Mouse (Mus musculus): ENCODE data around the gene Tor4a. TPM values are rescaled to one million over a fixed set of nuclear protein-coding genes. Genes with fewer than 3 reads are reported as not detected.

The Tor4a gene
- total and polyA plus RNA-seq, 3 experiments, result 12.6 to 20.4 (median 15.3) TPM

- H3K4me3 ChIP-seq (replicated peaks in 1 of 3; ENCODE audit: low read depth in 2 of 3, low read length in 2 of 3, poor library complexity in 1 of 3), result peak overlapping the region; percentile 29 to 49 (median 44)
- no peaks in the 10 kb centered on the region for H3K9me3 ChIP-seq (replicated peaks; ENCODE audit: low read length)
- peak overlapping the region; percentile 3; the same call in 1 of the 2 replicates for H3K9ac ChIP-seq (ENCODE audit: insufficient read depth, low read depth)
- dilution Hi-C loops (cut with MboI; ENCODE audit: extremely low pct_ligation_motif_present, extremely low pct_unique_long_range_greater_than_20kb, low sequenced_read_pairs) (no loop called here), in situ Hi-C loops (cut with MboI; ENCODE audit: low pct_ligation_motif_present, low pct_unique_long_range_greater_than_20kb, low sequenced_read_pairs) (no loop called here)
- H3K79me2 ChIP-seq (replicated peaks; ENCODE audit: control insufficient read depth, extremely low read depth, insufficient read depth, poor library complexity, severe bottlenecking), result no peaks in the 10 kb centered on the region
- H3K36me3 ChIP-seq (replicated peaks in 1 of 2; ENCODE audit: control insufficient read depth in 1 of 2, insufficient read depth in 1 of 2, low read length in 1 of 2), result peaks cover 11 to 25% of the 10 kb centered on the region in 2 experiments
- DNase-seq (ENCODE audit: extremely low read depth), result peak; percentile 74
- H3K27me3 ChIP-seq (replicated peaks), result peaks cover 50% of the 10 kb centered on the region
- H3K27ac ChIP-seq (ENCODE audit: insufficient read depth, low read depth), result no peak overlapping the region
- peak overlapping the region; percentile 89 for H3K4me2 ChIP-seq (ENCODE audit: insufficient read depth, low read depth, poor library complexity, severe bottlenecking)
- peaks cover 12 to 16% of the 10 kb centered on the region in 2 experiments for H3K4me1 ChIP-seq (ENCODE audit: control insufficient read depth in 1 of 2, insufficient read depth in 2 of 2)
- TF ChIP-seq UBTF (IDR thresholded peaks at IDR 0.05; ENCODE audit: low read depth, low read length) (no peak), EP300 (IDR thresholded peaks at IDR 0.05; ENCODE audit: low read length) (no peak), E2F4 (IDR thresholded peaks at IDR 0.05; ENCODE audit: insufficient replicate concordance, low read depth, low read length) (no peak), ETS1 (conservative IDR thresholded peaks at IDR 0.05; ENCODE audit: low read depth, low read length) (no peak), BHLHE40 (IDR thresholded peaks at IDR 0.05; ENCODE audit: low read depth, low read length) (no peak), USF1 (IDR thresholded peaks at IDR 0.05; ENCODE audit: low read depth, low read length) (no peak), NRF1 (IDR thresholded peaks at IDR 0.05; ENCODE audit: low read depth, low read length) (peak; percentile 84), MYC (IDR thresholded peaks at IDR 0.05; ENCODE audit: low read depth, low read length) (no peak), HCFC1 (IDR thresholded peaks at IDR 0.05; ENCODE audit: low read depth, low read length) (no peak; the same call in 1 of the 2 replicates), TCF12 (IDR thresholded peaks at IDR 0.05; ENCODE audit: low read depth, low read length) (0 out of 2 replicates have a peak, but pooled peaks have one; percentile 41), MEF2A (IDR thresholded peaks at IDR 0.05; ENCODE audit: borderline replicate concordance, low read depth, low read length) (no peak), ZC3H11A (IDR thresholded peaks at IDR 0.05; ENCODE audit: low read depth, low read length) (no peak), ZNF384 (IDR thresholded peaks at IDR 0.05; ENCODE audit: low read depth, low read length) (no peak), NELFE (IDR thresholded peaks at IDR 0.05; ENCODE audit: low read depth, low read length) (0 out of 2 replicates have a peak, but pooled peaks have one; percentile 48), ZKSCAN1 (IDR thresholded peaks at IDR 0.05; ENCODE audit: borderline replicate concordance, low read depth, low read length) (no peak), POLR2A (IDR thresholded peaks at IDR 0.05; ENCODE audit: low read depth, low read length) (peak; percentile 73), MAX (IDR thresholded peaks at IDR 0.05; ENCODE audit: low read length) (no peak; the same call in 1 of the 2 replicates), MAFK (IDR thresholded peaks at IDR 0.05; ENCODE audit: insufficient replicate concordance, low read length) (no peak), USF2 (conservative IDR thresholded peaks at IDR 0.05; ENCODE audit: low read depth, low read length) (no peak), KAT2A (IDR thresholded peaks at IDR 0.05; ENCODE audit: insufficient replicate concordance, low read length) (no peak), SMC3 (IDR thresholded peaks at IDR 0.05; ENCODE audit: low read depth, low read length) (no peak), GABPA (IDR thresholded peaks at IDR 0.05; ENCODE audit: insufficient replicate concordance, low read depth, low read length) (no peak), IRF4 (IDR thresholded peaks at IDR 0.05; ENCODE audit: low read depth, low read length) (no peak)
These were observed 44.2 kb upstream of the Tor4a start for GRCm38 (mm10) chr2:25240723-25241437.
